Mouse (Mus musculus): ENCODE results near the gene Mab21l3.
A peak's percentile ranks its signal among the peaks of the same experiment; 100 is the strongest.

Mab21l3 gene

DNA sequence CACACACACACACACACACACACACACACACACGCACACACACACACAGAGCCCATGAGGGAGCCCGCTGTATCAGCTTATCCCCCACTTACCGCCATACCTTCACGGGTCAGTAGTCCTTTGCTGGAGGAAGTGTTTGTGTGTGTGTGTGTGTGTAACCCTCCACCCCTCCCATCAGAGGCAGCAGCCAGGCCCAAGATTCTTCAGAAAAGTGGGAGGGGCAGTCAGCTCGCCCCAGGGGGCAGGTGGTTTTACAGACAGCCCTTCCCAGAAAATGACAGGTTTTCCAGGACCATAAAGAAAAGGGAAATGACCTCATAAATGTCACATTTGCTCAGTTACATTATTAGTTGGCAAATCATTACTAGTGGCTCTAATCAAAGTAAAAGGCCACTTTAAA, at the start of gene Mab21l3:
TSS of gene Mab21l3 (minus strand) at position 144 of the 400 bp plus-strand sequence.
- no peak for DNase-seq (ENCODE audit: low spot score in 2 of 2)

DNA sequence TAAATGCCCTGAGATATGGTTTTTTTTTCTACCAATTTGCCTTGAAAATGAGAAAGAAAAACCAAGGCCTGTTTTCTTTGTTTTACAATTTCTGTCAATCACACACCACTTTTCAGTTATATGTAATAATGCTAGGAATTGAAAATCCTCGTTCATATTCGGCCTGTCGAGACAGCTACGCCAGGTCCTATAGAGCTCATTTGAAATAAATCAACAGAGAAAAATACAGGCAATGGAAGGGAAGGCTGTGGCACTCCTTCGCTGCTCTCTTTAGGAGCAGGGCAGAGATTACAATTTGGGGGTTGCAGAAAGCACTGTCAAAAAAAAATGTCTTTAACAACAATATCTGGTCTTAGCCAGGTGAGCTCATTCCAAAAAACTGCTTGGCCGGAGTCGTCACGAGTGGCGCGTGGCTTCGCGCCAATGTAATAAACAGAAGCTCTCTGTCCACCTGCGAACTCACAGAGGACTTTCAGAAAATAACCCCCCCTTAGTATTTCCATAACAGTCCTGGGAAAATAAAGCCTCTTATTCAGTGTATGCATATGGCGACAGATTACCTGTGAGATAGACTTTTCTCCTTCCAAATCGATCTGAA, 48.7 kb upstream of the Mab21l3 start:
- DNase-seq (ENCODE audit: low spot score in 2 of 2) = no peak

DNA sequence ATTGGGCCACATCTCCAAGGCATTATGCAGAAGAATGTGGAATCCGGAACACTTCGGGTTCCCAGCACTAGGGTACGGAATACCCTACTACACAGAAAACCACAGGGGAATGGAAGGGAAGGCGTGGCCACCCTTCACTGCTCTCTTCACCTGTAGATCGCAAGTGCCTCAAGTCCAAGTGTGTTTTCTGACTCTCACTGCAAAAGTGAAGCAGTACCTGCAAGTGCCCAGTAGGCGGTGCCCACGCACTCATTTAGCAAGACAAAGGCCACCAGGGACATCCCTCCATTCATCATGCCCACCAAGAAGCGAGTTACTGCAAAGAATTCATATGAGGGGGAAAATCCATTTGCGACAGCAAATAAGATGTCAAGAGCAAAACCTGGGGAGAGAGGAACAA, 48.1 kb upstream of the Mab21l3 start:
- peak; percentile 41 to 63 for DNase-seq (ENCODE audit: low spot score in 2 of 2)

DNA sequence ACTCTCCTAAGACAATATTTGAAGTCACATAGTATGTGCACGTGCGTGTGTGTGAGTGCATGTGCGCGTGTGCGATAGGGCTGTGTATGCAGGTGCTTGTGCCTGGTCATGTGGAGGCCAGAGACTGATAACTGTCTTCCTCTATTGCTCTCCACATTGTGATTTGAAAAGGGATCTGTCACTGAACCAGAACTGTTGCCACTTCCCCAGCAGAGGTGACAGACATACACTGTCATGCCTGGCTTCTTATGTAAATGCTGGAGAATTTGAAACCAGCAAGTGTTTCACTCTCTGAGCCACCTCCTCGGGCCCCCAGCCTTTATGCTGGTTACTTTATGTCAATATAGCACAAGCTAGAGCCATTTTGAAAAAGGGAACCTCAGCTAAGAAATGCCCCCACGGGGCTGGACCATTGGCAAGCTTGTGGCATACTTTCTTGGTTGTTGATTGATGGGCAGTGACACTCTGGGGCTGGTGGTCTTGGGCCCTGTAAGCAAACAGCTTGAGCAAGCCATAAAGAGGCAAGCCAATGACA, 46.7 kb upstream of the Mab21l3 start:
- no peak for DNase-seq (ENCODE audit: low spot score in 2 of 2)

DNA sequence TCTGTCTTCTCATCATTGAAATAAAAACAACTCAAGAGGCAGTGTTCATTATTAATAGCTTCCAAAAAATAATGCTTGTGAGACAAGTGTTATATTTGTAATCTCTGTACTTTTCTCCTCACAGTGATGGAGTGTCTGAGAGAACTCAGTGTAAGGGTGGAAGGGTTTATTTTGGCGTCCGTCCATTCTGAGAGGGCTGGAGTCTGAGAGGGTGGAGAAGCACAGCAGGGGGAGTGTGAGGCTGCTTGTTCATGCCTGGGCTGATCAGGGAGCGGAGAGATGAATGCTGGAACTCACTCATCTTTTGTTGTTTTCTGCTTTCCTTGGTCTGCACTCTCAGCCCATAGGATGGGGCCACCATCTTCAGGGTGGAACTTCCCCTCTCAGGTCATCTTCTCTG, 36.8 kb upstream of the Mab21l3 start:
- DNase-seq (ENCODE audit: low spot score in 2 of 2) = no peak

DNA sequence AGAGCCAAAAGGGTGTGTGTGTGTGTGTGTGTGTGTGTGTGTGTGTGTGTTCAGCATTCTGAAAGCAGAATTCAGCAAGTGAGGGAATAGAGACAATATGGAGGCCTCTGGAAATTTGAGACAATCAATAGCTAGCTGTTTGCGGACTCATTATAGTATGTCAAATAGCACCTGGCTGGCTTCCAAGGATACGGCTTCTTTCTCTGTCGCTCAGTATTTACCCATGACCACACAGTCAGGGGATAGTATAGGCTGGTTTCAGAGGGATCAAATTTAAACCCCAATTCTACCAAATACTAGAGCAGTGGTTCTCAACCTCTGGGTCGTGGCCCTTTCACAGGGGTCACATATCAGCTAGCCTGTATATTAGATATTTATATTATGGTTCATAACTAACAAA, 36.3 kb upstream of the Mab21l3 start:
- no peak for DNase-seq (ENCODE audit: low spot score in 2 of 2)

DNA sequence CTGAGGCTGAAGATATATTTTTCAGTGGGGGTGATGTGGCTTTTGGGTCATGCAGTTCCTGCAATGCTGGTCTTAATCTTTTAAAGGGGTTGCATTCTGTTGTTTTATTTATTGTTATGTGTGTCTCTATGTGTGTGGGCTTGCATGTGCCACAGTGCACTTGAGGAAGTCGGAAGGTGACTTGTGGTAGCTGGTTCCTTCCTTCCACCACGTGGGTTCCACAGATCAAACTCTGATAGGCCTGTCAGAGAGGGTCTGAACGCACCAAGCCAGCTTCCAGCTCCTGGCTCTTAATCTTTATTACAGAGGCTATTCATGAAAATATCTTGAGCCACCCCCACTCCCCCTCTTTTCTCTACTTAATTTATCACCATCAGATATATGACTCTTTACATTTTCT, 35.1 kb upstream of the Mab21l3 start:
- DNase-seq (ENCODE audit: low spot score in 2 of 2) = no peak

DNA sequence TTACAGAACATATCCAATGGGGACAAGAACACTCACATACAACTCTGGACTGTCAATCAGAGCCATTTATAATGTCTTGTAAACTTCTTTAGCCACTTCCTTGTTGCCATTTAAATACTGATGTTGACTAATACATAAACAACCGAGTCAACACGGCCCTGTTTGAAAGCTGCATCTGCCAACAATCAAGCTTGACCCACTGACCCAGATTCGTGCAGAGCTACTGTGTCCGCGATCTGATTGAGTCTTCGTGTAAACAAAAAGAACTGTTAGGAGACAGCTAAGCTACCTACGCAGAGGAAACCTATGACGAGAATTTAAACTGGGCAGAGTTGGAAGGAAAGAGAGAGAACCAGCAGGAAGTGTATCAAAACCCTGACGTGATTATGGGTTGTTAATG, 33.0 kb upstream of the Mab21l3 start:
- DNase-seq (ENCODE audit: low spot score in 2 of 2) = no peak

DNA sequence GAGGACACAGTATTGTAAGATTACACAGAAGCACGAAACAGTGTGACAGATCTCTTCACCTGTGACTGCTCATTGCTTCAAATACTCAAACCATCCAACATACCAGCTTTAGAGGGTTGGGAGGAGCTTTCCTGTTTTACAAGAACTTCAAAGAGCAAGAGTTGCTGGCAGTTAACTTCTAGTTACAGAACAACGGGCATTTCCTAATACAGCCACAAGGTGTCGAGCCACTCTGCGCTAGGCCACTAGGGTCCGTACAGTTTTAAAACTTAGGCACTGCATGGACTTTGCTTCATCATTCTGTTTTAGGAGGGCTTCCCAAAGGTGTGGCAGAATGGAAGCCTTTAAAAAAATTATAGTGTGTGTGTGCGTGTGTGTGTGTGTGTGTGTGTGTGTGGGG, 32.1 kb upstream of the Mab21l3 start:
- no peak for DNase-seq (ENCODE audit: low spot score in 2 of 2)

DNA sequence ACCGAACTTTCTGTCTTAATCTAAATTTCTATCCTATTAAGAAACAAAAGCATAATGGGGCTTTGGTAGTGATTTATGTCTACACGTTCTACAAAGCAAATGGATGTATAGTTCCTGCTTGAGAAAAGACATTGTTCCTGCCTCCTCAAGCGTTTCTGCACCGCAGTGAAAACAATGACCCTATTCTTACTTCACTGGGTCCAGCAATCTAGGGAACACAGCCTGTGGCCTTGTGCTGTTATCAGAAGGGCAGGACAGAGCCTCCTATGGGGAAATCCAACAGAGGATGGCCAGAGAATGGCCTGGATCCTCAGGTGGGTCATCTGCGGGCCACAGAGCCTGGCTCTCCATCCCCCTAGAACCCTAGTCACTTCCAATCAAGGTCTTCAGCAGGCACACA, 29.4 kb upstream of the Mab21l3 start:
- no peak for DNase-seq (ENCODE audit: low spot score in 2 of 2)

DNA sequence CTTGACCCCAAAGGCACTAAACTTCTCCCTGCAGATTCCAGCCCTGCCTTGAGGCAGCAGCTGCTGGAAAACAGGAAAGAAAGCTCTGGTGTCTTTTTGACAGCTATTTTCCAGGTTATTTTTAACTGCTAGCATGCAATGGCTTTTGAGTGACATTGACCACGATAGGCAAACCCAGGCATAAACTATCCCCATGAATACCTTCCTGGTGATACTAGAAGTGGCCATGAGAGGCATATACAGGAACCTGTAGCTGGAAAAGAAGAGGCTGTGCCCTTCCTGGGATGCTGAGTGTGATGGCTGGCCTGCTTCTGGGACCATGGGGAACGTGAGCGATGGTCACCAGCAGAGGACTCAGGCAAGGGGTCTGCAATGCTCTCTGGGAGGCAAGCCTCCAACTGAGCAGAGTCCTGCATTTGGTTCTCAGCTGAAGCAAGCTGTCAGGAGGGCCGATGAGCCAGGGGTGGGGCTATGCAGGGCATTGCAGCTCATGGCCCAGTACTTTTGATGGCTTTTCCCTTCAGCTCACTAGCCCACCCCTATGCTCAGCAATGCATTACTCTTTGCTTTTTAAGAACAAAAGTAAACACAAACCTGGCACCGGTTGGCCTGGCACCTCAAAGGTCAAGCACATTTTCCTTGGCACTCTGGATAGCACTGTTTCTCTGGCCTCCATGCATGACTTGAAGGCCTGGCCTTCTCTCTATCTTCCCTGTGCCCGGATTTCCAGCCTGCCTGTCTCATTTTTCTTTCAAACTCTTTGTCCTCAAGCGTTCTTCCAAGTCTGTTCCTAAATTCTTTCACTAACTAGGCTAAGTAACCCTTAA, 27.9 kb upstream of the Mab21l3 start:
- DNase-seq (ENCODE audit: low spot score in 2 of 2) = no peak

DNA sequence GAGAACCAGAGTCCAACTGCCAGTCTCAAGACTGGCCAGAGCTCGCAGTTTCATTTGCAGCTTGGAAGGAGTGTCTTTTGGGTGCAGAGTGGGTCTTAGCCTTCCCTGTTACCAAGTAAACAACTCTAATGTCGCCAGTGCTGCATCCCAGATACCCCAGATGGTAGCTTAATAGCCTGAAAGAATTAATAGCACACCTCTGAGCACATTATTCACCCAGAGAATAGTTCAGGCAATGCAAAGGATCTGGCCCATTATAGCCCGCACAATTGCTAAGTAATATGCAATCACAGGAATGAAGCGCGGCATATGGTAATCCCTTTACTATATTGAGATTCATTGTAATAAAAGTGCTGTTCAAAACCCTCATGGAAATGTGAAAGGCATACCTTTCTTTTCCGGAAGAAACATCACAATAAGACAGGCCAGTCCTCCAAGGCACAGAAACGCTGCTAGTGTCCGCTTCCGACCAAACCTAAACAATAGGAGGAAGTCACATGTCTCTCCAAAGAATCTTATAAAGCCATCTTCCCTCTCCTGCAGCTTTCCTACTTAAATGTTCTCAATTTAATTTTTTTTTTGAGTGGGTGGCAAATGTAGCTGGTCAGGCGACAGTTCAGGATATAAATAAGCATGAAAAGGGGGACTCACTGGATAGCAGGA, 26.6 kb upstream of the Mab21l3 start:
- no peak for DNase-seq (ENCODE audit: low spot score in 2 of 2)

DNA sequence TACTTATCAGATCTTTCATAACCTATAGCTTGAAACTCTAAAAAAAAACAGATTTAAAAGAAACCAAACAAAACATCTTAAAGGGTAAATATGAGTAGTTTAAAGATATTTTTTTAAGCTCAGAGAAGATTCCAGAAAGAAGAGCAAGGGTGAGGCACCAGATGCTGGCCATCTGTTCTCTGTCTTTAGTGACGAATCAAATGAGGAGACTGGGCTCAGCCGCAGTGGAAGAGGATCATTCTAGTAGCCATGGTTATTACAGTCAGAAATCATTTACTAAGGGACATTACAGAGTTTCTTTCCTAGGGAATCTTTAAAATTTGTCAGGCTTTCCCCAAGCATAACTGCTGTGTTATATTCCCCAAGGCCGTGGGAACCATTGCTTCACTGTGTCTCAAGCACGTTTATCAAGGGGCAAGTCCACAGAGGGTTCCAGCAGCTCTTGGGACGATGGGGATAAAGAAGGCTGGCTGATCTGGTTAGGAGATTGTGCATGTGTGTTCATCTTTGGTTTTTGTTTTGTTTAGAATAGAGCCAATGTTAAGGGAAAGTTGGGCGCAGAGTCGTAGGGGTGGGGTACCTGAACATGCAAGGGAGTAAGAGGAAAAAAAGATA, 24.4 kb upstream of the Mab21l3 start:
- DNase-seq (ENCODE audit: low spot score in 2 of 2) = no peak

DNA sequence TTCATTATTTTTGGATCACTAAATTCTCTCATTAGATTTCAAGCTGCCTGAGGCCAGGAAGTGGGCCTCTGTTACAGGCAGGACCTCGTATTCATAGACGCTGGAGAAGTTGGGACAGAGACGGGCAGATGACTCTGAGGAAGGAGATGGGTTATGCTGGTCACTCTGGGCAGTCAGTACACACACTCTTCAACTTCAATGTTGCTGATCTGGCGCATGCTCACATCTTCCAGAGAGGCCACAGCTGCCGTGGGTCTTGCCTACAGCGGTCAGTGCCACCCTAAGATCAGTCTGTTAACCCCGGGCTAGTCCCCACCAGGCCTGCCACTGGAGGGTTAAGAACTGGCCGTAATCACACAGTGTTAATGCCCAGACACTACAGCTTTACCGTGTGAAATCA, 23.2 kb upstream of the Mab21l3 start:
- no peak for DNase-seq (ENCODE audit: low spot score in 2 of 2)

DNA sequence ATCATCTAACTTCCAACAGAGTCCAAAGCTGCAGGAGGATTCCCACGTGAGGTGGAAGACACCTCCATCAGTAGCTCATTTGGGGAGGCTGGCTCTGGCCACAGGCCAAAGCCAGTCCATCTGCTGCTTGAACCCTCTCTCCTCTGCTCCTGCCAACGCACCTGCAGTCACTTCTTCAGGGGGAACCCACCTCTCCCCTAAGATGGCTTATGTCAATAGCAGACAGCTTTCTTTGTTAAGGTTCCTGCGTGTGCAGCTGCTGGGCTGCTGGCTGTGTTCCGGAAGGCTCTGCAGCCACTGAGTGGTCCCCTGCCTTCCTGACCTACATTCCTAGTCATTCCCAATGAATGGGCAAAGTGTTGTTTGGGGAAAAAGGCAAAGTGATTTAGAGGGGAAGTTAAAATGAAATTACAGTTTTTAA, 18.3 kb upstream of the Mab21l3 start:
- no peak for DNase-seq (ENCODE audit: low spot score in 2 of 2)

DNA sequence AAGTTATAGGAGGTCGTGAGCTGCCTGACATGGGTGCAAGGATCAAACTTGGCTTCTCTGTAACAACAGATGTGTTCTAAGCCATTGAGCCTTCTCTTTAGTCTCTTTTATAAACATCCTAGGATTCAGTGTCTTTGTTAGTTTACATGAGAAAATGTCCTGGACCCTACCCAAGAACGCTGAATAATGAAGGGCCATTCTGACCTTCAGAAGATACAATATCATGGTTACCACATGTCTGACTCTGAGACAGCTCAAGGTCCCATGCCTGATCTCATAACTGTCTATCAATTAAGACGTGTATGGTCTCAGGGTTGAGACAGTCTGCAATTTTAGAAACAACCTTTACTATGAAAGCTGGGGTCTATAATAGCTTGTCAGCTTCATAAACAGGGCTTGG, 13.1 kb upstream of the Mab21l3 start:
- DNase-seq (ENCODE audit: low spot score in 2 of 2) = no peak

DNA sequence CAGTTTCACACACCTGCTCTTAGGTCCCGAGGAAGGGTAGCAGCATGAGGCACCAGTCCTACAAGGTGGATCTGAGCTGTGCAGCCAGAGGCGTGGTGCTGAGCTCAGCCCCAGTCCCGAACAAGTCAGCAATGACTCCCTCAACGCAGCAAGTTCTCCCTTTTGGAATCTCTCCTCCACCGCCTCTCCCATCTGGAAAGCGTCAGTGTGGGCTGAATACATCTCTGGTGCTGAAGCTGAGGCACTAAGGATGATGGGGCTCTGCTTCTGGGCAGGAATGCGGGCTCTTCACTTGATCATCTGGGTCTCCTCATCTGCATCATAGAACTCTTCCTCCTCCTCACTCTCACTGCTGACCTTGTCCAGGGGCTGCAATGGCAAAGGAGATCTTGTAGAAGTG, 11.4 kb upstream of the Mab21l3 start:
- DNase-seq (ENCODE audit: low spot score in 2 of 2) = no peak

DNA sequence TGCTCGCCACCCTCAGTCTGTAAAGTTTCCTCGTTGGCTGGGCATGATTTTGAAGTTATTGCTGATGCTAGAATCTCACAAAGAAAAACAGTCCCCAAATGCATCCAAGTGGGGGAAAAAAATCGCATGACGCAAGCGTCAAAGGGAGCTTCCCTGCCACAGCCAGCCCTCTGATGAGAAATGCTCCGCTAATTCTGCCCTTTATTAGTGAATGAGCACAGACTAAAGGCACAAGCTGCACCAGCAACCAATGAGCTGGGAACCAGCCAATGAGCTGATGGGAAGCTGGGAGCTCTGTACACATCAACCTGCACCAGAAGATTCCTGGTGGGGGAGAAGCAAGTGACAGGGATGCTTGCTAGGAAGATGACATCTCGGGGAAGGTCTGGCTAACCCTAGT, 11.0 kb upstream of the Mab21l3 start:
- DNase-seq (ENCODE audit: low spot score in 2 of 2) = no peak

DNA sequence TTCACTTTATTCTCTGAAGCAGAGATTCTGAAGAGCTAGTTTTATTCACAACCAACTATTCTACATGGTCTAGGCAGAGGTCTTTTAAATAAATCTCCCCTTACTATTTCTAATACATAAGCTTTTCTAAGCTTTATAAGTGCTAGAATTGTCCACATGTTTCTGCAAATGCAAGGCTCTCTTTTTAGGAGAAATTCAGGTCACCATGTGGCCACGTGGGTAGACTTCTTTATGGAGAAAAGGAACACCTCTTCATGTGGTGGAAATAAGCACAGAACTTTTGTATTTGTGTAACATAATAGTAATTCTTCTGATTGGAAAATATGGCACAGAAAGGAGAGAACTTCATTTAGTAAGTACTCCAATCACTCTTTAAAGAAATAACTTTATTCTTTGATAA, 5.3 kb upstream of the Mab21l3 start:
- DNase-seq (ENCODE audit: low spot score in 2 of 2) = no peak

DNA sequence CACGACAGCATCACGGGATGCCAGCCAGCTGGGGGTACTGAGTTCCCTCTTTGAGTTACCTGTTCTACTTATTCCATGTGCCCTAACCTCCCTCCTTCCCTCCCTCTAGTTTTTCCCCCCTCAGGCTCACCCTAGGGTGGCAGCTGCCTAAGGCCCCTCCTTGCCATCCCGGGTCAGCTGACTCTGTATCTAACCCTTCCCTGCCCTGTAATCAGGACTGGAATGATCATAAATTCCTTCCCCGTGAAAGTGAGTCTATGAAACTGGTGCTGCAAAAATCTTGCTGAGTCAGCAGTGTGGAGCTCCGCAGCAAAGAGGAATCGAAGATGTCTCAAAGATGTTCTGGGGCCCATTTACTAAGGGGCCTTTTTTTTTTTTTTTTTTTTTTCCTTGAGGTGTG, 2.6 kb upstream of the Mab21l3 start:
- no peak for DNase-seq (ENCODE audit: low spot score in 2 of 2)

DNA sequence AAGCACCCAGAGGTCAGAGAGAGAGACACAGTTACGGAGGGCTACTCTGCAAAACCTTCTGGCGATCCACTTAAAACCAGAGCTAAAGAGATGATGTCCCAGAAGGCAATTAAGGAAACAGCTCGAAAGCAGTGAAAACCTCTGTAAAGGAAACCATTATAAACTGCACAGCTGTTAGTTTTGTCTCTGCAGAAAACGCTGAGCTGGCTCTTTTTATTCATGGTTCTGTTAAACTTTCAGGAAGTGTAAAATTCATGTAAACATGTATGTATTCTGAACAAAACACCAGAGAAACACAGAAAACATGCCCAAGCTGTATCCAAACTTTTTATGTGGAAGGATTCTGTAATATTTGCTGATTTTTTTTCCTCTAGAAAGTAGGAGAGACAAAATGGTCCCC, 2.7 kb downstream of the Mab21l3 start:
- DNase-seq (ENCODE audit: low spot score in 2 of 2) = no peak

DNA sequence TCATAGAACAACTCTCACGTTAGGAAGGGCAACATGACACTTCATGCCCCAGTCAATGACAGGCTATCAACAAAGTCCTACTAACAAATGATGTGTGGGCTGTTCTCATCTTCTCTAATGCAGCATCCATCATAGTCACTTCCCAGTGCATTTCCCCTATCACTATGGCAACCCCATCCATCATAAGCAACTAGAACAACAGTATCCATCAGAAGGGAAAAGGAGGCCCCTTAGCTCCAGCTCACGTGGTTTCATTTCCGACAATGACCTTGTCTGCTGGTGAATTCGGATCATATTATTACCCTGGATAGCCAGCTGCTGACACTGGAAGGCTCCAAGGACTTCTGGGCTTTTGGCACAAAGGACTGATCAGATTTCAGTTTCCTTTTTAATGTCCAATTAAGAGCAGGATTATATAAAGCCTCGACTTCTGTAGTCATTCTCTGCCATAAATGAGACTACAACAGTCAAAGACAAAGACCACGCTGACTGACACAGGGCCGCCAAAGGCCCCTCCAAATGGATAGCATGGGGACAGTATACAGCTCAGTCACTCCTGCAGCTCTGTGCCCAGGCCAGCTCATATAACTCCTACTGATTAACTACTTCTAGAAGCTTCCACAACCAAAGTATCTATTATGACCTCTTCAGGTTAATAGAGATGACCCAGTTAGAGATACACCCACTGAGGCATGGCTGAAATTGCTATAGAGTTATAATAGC, 6.2 kb downstream of the Mab21l3 start:
- no peak for DNase-seq (ENCODE audit: low spot score in 2 of 2)
